Mouse (Mus musculus) embryonic facial prominence, embryonic 14.5 days (tissue): ENCODE results near the gene Fads2. TPM values are rescaled to one million over a fixed set of nuclear protein-coding genes. Genes with fewer than 3 reads are reported as not detected.
A peak's percentile ranks its signal among the peaks of the same experiment; 100 is the strongest.

Experiments
- ATAC-seq: fragments of 200-750 bp; cut with Nextera tagmentation; 2 replicates; pipeline ENCODE4 v1.8.0; 2017; ENCODE audit warnings: low read depth, moderate number of reproducible peaks, moderate TSS enrichment
- DNase-seq: peaks from one replicate; pipeline ENCODE4 v3.0.0-alpha.2; 2015; ENCODE audit warnings: low spot score
- H3K27ac ChIP-seq: fragments of 300-500 bp; sonication (generic); replicated peaks from 2 replicates; pipeline ENCODE4 v1.5.1; 2014; ENCODE audit warnings: low read depth, mild to moderate bottlenecking, low read length, moderate library complexity
- H3K27me3 ChIP-seq: fragments of 300-500 bp; sonication (generic); replicated peaks from 2 replicates; pipeline ENCODE4 v1.6.1; 2014; ENCODE audit warnings: low read length; ENCODE audit not compliant: control insufficient read depth, insufficient read depth
- H3K36me3 ChIP-seq: fragments of 300-500 bp; sonication (generic); 2 replicates; pipeline ENCODE4 v1.6.1; 2014; ENCODE audit warnings: low read length, mixed read lengths; ENCODE audit not compliant: control insufficient read depth, insufficient read depth
- H3K4me1 ChIP-seq: fragments of 300-500 bp; sonication (generic); 2 replicates; pipeline ENCODE4 v1.6.1; 2014; ENCODE audit warnings: antibody characterized with exemption, low read length; ENCODE audit not compliant: control insufficient read depth, insufficient read depth
- H3K4me2 ChIP-seq: fragments of 300-500 bp; sonication (generic); 2 replicates; pipeline ENCODE4 v1.6.1; 2014; ENCODE audit warnings: low read depth, mild to moderate bottlenecking, low read length, moderate library complexity, mixed read lengths
- H3K4me3 ChIP-seq: fragments of 300-500 bp; sonication (generic); 2 replicates; pipeline ENCODE4 v1.5.1; 2014; ENCODE audit warnings: low read depth, mild to moderate bottlenecking, low read length
- H3K9ac ChIP-seq: fragments of 300-500 bp; sonication (generic); 2 replicates; pipeline ENCODE4 v1.6.1; 2014; ENCODE audit warnings: low read depth, mild to moderate bottlenecking, low read length, moderate library complexity, mixed read lengths
- H3K9me3 ChIP-seq: fragments of 300-500 bp; sonication (generic); 2 replicates; pipeline ENCODE4 v1.6.1; 2016; ENCODE audit warnings: low read length; ENCODE audit not compliant: control insufficient read depth
- WGBS: fragments of 180-500 bp; shearing (Covaris S2); extraction: QIAGEN DNeasy Blood & Tissue Kit; methylation state at CpG from one replicate; pipeline ENCODE4 v1.1.7; 2014; 5-methylcytosine and 5-hydroxymethylcytosine counted together
- polyA plus RNA-seq: library from polyadenylated mRNA; unstranded; fragments of >200 nt; fragmentation: Nextera tagmentation; extraction: Ambion mirVana; gene quantifications from 2 replicates; pipeline ENCODE4 v1.2.1, GENCODE M21; 2014

Gene Fads2
- polyA plus RNA-seq, 1 experiment from 2014 or later = 23.4 TPM

DNA sequence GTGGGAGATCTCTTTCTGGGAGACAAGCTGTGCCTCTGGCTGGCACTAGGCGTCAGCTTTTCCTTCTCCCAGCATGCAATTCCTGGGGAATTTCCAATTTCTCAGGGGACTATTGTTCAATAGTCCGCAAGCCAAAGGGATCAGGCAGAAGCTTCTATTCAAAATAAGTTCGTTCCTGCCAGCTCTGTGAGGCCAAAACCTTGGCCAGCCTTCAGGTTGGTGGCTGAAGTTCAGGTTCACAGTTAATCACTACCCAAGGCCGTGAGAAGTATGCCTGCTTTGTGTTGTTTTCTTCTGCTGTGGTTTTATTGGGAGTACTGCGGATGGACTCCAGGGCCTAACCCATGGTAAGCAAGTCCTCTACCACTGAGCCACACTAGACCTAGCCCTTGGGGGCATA lies 30.4 kb downstream of the Fads2 start:
- peaks cover 98% of the 10 kb centered on the region for H3K36me3 ChIP-seq

DNA sequence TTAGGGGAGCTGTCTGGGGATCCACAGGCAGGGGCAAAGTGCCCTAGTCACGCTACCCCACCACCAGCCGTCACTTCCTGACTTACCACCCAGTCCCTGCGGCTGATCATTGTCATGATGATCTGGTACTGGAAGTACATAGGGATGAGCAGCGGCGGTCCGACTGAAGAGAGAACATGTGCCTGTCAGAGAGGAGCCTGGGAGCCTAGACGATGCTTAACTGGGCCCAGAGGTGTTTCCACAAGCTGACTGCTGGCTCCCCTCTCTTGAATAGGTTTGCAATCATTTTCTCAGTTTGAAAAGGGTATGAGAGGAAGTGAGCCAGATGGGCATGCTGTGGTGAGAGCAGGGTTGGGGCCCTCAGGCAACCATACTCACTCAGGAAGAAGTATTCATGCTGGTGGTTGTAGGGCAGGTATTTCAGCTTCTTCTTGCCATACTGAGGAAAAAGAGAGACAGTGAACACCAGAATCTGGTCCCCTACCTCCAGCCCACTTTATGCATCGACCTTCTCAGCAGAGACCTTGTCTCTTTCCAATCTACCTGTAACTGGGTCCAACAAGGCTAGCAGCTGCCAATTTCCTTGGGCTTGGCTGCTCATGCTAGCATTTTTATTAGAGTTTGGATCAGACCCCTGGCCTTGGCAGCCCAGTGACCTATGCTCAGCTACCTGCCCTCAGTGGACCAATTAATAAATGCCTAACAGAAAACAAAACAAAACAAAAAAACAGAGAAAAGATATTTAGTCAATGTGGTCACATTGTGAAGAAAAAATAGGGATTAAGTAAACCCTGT lies 31.2 kb downstream of the Fads2 start:
- Histone ChIP-seq H3K9me3 (no peaks in the 10 kb centered on the region), H3K27ac (no peak overlapping the region), H3K4me2 (no peak overlapping the region), H3K36me3 (peaks cover 98% of the 10 kb centered on the region), H3K9ac (no peak overlapping the region), H3K4me3 (no peak overlapping the region), H3K4me1 (no peaks in the 10 kb centered on the region), H3K27me3 (no peaks in the 10 kb centered on the region)
- no peak for DNase-seq
- WGBS = 93% methylated on average over 8 of the region's 8 CpGs
- no peak for ATAC-seq

More for the DNA sequence above, 30.4 kb downstream of the Fads2 start:
- no peak overlapping the region for H3K4me3 ChIP-seq
- H3K9me3 ChIP-seq = no peaks in the 10 kb centered on the region
- 85% methylated on average over 5 of the region's 5 CpGs for WGBS
- DNase-seq = no peak
- H3K4me2 ChIP-seq = no peak overlapping the region
- 0 out of 2 replicates have a peak, but pooled peaks have one; percentile 3 for ATAC-seq
- H3K9ac ChIP-seq = no peak overlapping the region
- H3K4me1 ChIP-seq = no peaks in the 10 kb centered on the region
- no peaks in the 10 kb centered on the region for H3K27me3 ChIP-seq
- no peak overlapping the region for H3K27ac ChIP-seq

DNA sequence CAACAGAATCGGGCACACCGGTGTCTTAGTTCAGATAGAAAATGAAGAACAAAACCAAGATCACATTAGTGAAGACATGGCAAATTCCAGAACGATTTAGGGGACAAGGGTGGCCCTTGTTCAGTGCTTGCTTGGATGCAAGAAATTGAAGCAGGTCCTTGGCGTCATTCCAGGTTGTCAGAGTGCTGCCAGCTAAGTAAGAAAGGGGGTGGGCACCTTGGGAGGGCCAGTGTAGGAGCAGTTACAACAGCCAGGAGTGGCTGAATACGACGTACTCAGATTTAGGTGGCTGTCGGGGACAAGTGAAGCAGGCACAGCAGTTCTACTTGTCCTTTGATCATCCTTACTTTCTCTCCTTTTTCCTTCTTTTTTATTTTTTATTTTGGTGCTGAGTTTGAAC lies 33.8 kb downstream of the Fads2 start:
- Histone ChIP-seq H3K4me2 (no peak overlapping the region), H3K4me3 (no peak overlapping the region), H3K27ac (no peak overlapping the region), H3K36me3 (peaks cover 95% of the 10 kb centered on the region), H3K9me3 (no peaks in the 10 kb centered on the region), H3K4me1 (no peaks in the 10 kb centered on the region), H3K9ac (no peak overlapping the region), H3K27me3 (no peaks in the 10 kb centered on the region)
- peak; percentile 52 for DNase-seq
- WGBS = 82% methylated on average over 7 of the region's 7 CpGs
- ATAC-seq = no peak

DNA sequence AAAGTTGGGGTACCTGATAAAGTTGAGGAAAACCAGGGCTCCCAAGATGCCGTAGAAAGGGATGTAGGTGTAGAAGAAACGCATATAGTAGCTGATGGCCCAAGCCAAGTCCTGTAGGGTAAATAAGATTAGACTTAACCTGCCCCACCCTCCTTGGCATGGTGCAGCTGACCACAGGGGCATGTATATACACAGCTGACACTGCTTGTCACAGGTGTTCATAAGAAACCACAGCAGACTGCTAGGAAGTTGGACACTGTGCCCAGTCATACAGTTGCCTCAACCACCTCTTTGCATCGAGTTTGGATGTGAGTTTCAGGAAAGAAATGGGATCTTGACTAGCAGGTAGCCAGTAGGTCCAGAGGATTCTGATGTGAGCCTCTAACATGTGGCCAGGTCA lies 35.0 kb downstream of the Fads2 start:
- DNase-seq = no peak
- Histone ChIP-seq H3K4me2 (no peak overlapping the region), H3K9me3 (no peaks in the 10 kb centered on the region), H3K27ac (no peak overlapping the region), H3K27me3 (no peaks in the 10 kb centered on the region), H3K4me3 (no peak overlapping the region), H3K36me3 (peaks cover 93% of the 10 kb centered on the region), H3K9ac (no peak overlapping the region), H3K4me1 (no peaks in the 10 kb centered on the region)
- ATAC-seq = no peak
- WGBS = 97% methylated on average over 3 of the region's 3 CpGs

DNA sequence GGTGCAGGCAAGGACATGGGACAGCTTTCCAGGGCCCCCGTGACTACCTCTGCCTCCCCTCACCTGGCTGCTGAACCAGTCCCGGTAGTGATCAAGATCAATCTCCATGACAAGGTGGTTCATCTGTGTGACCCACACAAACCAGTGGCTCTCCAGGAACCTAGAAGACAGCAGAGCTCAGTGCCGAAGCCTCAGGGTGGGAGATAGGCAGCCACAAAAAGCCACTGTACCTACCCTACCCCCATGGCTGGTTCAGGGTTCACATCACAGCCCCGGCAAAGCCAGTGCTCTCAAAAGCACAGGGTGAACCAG lies 35.4 kb downstream of the Fads2 start:
- H3K36me3 ChIP-seq = peaks cover 90% of the 10 kb centered on the region
- no peaks in the 10 kb centered on the region for H3K4me1 ChIP-seq
- H3K27me3 ChIP-seq = no peaks in the 10 kb centered on the region
- DNase-seq (no peak), ATAC-seq (no peak)
- H3K9me3 ChIP-seq = no peaks in the 10 kb centered on the region
- H3K9ac ChIP-seq = no peak overlapping the region
- 96% methylated on average over 4 of the region's 4 CpGs for WGBS
- no peak overlapping the region for H3K27ac ChIP-seq
- H3K4me3 ChIP-seq = no peak overlapping the region
- no peak overlapping the region for H3K4me2 ChIP-seq

DNA sequence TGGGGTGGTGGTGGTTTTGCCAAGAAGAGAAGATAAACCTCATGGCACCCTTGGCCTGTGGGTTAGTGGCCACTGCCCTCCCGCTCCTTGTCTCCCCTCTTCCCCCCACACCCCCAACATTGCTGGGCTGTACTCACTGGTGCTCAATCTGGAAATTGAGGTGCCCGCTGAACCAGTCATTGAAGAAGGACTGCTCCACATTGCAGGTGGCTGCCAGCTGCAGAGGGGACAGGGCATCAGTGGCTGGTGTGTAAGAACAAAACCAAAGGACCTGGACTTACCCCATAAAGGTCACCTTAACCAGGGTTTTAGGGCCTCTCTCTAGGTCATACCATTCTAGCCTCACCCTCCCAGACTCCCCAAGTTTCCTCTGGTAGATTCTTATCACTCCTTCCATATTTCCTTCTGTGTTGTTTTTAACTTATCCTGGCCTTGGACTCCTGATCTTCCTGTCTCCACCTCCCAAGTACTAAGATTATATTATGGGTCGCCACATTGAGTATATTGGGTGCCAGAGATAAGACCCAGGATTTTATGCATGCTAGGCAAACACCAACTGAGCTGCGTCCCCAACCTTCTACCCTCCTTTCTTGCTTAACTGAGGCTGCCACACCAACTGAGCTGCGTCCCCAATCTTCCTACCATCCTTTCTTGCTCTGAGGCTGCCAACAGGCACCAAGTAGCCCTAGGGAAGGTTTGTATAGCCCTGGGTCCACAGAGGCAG lies 35.9 kb downstream of the Fads2 start:
- no peaks in the 10 kb centered on the region for H3K27me3 ChIP-seq
- no peak overlapping the region for H3K4me3 ChIP-seq
- no peak for DNase-seq
- no peak overlapping the region for H3K27ac ChIP-seq
- no peak overlapping the region for H3K4me2 ChIP-seq
- H3K36me3 ChIP-seq = peaks cover 85% of the 10 kb centered on the region
- no peaks in the 10 kb centered on the region for H3K4me1 ChIP-seq
- ATAC-seq = no peak
- no peaks in the 10 kb centered on the region for H3K9me3 ChIP-seq
- 89% methylated on average over 5 of the region's 5 CpGs for WGBS
- no peak overlapping the region for H3K9ac ChIP-seq

DNA sequence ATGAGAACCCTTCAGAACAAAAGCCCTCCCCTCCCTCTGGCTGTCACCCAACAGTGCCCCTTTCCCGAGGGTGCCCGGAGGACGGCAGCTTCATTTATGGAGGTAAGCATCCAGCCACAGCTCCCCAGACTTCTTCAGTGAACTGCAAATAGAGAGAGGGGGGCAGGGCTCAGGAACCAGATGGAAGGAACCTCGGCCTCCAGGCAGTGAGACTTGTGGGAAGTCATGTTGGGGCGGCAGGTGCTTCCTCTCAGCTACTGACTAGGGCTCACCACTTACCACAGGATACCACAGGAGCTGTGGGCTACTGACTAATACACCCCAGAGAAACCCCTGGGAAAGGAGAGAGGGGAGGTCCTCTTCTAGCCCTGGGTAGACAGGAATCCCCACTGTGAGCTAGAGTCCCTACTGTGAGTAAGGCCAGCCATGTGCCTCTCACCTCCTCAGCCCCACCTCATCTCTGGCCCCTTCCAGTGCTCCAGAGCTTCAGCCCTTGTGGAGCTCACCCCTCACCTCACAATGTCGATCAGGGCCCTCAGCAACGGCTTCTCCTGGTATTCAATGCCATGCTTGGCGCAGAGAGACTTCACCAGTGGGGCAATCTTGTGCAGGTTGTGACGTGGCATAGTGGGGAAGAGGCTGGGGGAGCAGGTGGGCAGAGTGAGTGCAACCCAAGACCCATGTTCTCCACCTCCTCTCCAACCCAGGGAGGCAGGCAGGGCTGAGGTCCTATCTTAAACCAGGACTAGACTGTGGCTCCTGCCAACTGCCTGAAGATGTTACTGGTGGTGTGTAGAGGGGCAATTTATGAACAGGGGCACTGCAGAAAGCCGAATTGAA lies 37.2 kb downstream of the Fads2 start:
- Histone ChIP-seq H3K4me3 (no peak overlapping the region), H3K4me1 (no peaks in the 10 kb centered on the region), H3K9ac (no peak overlapping the region), H3K27me3 (no peaks in the 10 kb centered on the region), H3K27ac (no peak overlapping the region), H3K4me2 (no peak overlapping the region), H3K36me3 (peaks cover 72% of the 10 kb centered on the region), H3K9me3 (no peaks in the 10 kb centered on the region)
- DNase-seq = no peak
- WGBS = 83% methylated on average over 10 of the region's 10 CpGs
- no peak for ATAC-seq

DNA sequence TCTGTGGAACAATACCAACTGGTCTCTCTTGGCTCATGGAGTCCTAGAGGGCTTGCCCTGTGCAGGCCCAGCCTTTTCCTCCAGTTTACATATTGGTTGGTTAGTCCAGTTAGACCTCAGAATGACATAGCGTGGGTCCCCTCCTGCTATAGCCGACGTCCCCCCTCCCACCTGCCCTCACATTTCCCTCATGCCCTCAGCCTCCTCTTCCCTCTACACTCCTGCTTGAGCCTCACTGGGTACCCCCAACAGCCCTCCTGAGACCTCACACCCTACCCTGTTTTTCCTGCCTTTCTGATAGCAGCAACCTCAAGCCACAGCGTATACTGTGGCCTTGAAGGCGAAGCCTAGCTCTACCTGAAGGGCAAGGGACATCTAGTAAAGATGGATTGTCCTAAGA lies 38.7 kb downstream of the Fads2 start:
- Histone ChIP-seq H3K9ac (no peak overlapping the region), H3K4me3 (no peak overlapping the region), H3K27me3 (no peaks in the 10 kb centered on the region), H3K27ac (no peak overlapping the region), H3K4me2 (no peak overlapping the region), H3K9me3 (no peaks in the 10 kb centered on the region), H3K4me1 (no peaks in the 10 kb centered on the region), H3K36me3 (peaks cover 61% of the 10 kb centered on the region)
- ATAC-seq (no peak), DNase-seq (no peak)
- 94% methylated on average over 5 of the region's 5 CpGs for WGBS
